Mouse (Mus musculus) small intestine, adult 2 months (tissue): ENCODE measurements around the gene Chic2. TPM values are rescaled to one million over a fixed set of nuclear protein-coding genes. Genes with fewer than 3 reads are reported as not detected.

Experiments
- H3K27ac ChIP-seq: fragments of 200-500 bp; 2 replicates; pipeline ENCODE4 v1.5.1; 2012; ENCODE audit warnings: low read depth, low read length, control low read depth, inconsistent platforms; ENCODE audit not compliant: insufficient read depth
- H3K27me3 ChIP-seq: fragments of 200-500 bp; 2 replicates; pipeline ENCODE4 v1.6.1; 2012; ENCODE audit warnings: mild to moderate bottlenecking, moderate library complexity, low read length, inconsistent platforms; ENCODE audit not compliant: control insufficient read depth, insufficient read depth
- H3K36me3 ChIP-seq: fragments of 200-500 bp; 2 replicates; pipeline ENCODE4 v1.6.1; 2012; ENCODE audit warnings: mild to moderate bottlenecking, low read length, control low read depth, inconsistent platforms; ENCODE audit not compliant: control insufficient read depth, insufficient read depth
- H3K4me1 ChIP-seq: fragments of 200-500 bp; 2 replicates; pipeline ENCODE4 v1.6.1; 2012; ENCODE audit warnings: low read length, inconsistent platforms, mixed read lengths; ENCODE audit not compliant: control insufficient read depth, insufficient read depth, insufficient read length
- H3K4me3 ChIP-seq: fragments of 200-500 bp; 2 replicates; pipeline ENCODE4 v1.5.1; 2012; ENCODE audit warnings: low read depth, mild to moderate bottlenecking, control low read depth, inconsistent platforms, low read length, moderate library complexity
- CTCF ChIP-seq: fragments of 200-500 bp; IDR thresholded peaks from 2 replicates; pipeline ENCODE4 v1.5.1; 2012; ENCODE audit warnings: low read depth, mild to moderate bottlenecking, control low read depth, inconsistent platforms, low read length, moderate library complexity, mixed read lengths; ENCODE audit not compliant: insufficient replicate concordance, insufficient read length; ENCODE audit errors: extremely low read depth
- POLR2A ChIP-seq: fragments of 200-500 bp; IDR thresholded peaks from 2 replicates; pipeline ENCODE4 v1.6.1; 2012; ENCODE audit warnings: low read depth, mild to moderate bottlenecking, control low read depth, inconsistent platforms, low read length, moderate library complexity
- WGBS: fragments of 180-500 bp; shearing (Covaris S2); methylation state at CpG from one replicate; pipeline ENCODE4 v1.1.7; 2018; 5-methylcytosine and 5-hydroxymethylcytosine counted together
- polyA plus RNA-seq: library from polyadenylated mRNA; depleted of rRNA; stranded (reverse); fragments of >200 nt; gene quantifications from 2 replicates; pipeline ENCODE4 v1.2.3, GENCODE M21; 2012

The Chic2 gene
- polyA plus RNA-seq, 1 experiment = 1.8 TPM

GRCm38 (mm10) chr5:75066715-75067114, 22.1 kb upstream of the Chic2 start:
- Histone ChIP-seq H3K4me3 (peak overlapping the region; percentile 51), H3K27me3 (peaks cover 34% of the 10 kb centered on the region), H3K4me1 (no peaks in the 10 kb centered on the region), H3K36me3 (no peaks in the 10 kb centered on the region), H3K27ac (no peak overlapping the region)
- TF ChIP-seq CTCF = no peak
- no peak for TF ChIP-seq POLR2A
- WGBS = 6% methylated on average over 10 of the region's 10 CpGs

GRCm38 (mm10) chr5:75063177-75063576, 18.6 kb upstream of the Chic2 start:
- Histone ChIP-seq H3K27ac (no peak overlapping the region), H3K36me3 (no peaks in the 10 kb centered on the region), H3K4me1 (no peaks in the 10 kb centered on the region), H3K27me3 (peaks cover 5% of the 10 kb centered on the region; the same call in 1 of the 2 replicates), H3K4me3 (no peak overlapping the region)
- WGBS = 37% methylated on average over 4 of the region's 4 CpGs
- TF ChIP-seq POLR2A (no peak), CTCF (no peak)

- Histone ChIP-seq H3K4me3 (no peak overlapping the region), H3K27me3 (no peaks in the 10 kb centered on the region), H3K4me1 (no peaks in the 10 kb centered on the region), H3K36me3 (no peaks in the 10 kb centered on the region), H3K27ac (no peak overlapping the region)
- TF ChIP-seq CTCF = no peak
- no peak for TF ChIP-seq POLR2A
- 66% methylated on average over 4 of the region's 4 CpGs for WGBS
These were observed 6.5 kb upstream of the Chic2 start for GRCm38 (mm10) chr5:75051109-75051508.

DNA sequence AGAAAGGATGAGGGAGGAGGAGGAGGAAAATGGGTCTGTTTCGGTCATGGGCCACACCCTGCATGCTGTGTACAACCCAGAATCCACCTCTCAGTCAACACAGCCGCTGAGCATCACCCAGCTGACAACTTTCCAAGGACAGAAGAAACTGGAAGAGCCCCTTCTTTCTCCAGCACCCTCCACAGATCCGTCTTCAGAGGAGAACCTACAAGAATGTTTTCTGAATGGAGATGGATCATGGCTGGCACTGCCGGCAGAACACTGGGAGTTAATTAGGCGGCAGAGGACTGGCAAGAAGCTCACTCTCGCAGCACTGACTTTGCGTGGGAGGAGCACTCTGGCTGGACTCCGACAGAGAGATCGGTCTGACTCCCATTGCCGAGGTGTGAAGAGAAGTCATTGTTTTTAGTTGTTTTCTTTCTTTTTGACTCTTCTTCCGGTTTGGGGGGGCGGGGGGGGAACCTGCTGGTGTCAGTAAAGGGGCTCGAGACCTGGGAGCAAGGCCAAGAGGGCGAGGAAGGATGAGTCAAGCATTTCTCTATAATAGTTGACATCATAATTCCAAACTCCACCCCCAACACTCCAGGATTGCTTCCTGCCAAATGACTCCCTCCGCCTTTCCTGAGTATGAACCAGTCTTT, 2.2 kb upstream of the Chic2 start:
- peaks cover 8% of the 10 kb centered on the region; the same call in 1 of the 2 replicates for H3K4me1 ChIP-seq
- no peak overlapping the region for H3K27ac ChIP-seq
- H3K27me3 ChIP-seq = no peaks in the 10 kb centered on the region
- TF ChIP-seq POLR2A = no peak
- no peak for TF ChIP-seq CTCF
- 26% methylated on average over 15 of the region's 15 CpGs for WGBS
- peak overlapping the region; percentile 29; the same call in 1 of the 2 replicates for H3K4me3 ChIP-seq
- no peaks in the 10 kb centered on the region for H3K36me3 ChIP-seq

GRCm38 (mm10) chr5:75045371-75045770, 797 bp upstream of the Chic2 start:
- peaks cover 10% of the 10 kb centered on the region for H3K4me1 ChIP-seq
- 67% methylated on average over 7 of the region's 7 CpGs for WGBS
- H3K36me3 ChIP-seq = no peaks in the 10 kb centered on the region
- no peak overlapping the region for H3K27ac ChIP-seq
- no peaks in the 10 kb centered on the region for H3K27me3 ChIP-seq
- H3K4me3 ChIP-seq = no peak overlapping the region
- no peak for TF ChIP-seq POLR2A
- no peak for TF ChIP-seq CTCF

DNA sequence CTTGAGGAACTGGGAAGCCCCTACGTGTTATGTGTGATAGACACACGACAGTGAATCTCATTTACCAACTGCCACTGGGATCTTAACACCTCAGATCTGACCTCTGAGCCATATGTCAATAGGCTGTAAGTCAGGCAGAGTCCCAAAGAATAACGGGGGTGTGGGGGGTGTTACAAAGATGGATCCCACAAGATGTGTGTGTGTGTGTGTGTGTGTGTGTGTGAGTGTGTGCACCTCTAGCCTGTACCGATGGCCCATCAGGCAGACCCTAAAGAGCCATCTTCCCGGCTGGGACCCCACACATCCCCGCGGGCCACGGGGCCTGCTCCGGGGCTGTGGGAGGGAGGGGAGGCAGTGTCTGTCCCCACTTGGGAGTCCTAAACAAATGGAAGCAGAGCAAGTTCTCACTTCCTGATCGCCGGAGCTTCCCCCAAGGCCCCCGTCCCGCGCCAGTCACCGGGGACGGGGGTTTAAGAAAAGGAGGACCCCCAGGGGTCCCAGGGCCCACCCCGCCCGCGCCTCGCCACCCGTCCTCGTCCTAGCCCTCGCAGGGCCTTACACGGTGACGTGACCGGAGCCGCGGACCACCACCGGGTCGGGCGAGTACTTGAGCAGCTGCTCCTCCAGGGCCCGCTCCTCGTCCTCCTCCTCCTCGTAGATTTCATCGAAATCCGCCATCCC, 813 bp downstream of the Chic2 start:
- Histone ChIP-seq H3K27me3 (no peaks in the 10 kb centered on the region), H3K27ac (peak overlapping the region; percentile 21), H3K36me3 (no peaks in the 10 kb centered on the region), H3K4me3 (peak overlapping the region; percentile 69), H3K4me1 (peaks cover 10% of the 10 kb centered on the region)
- TF ChIP-seq CTCF = no peak
- no peak for TF ChIP-seq POLR2A
- WGBS = 1% methylated on average over 36 of the region's 36 CpGs

- peak overlapping the region; percentile 59 for H3K4me3 ChIP-seq
- TF ChIP-seq POLR2A (no peak), CTCF (no peak)
- H3K27me3 ChIP-seq = no peaks in the 10 kb centered on the region
- 5% methylated on average over 9 of the region's 9 CpGs for WGBS
- H3K27ac ChIP-seq = peak overlapping the region; percentile 46
- peaks cover 10% of the 10 kb centered on the region for H3K4me1 ChIP-seq
- H3K36me3 ChIP-seq = no peaks in the 10 kb centered on the region
These were observed 1.5 kb downstream of the Chic2 start for GRCm38 (mm10) chr5:75043011-75043445.
